Mouse (Mus musculus): ENCODE data around the gene Esyt2. TPM values are rescaled to one million over a fixed set of nuclear protein-coding genes. Genes with fewer than 3 reads are reported as not detected.

The Esyt2 gene
- polyA plus RNA-seq, 1 experiment from 2014 or later = 12.2 TPM

- H3K36me3 ChIP-seq (ENCODE audit: control insufficient read depth, insufficient read depth, low read length) = peaks cover 20% of the 10 kb centered on the region; the same call in 1 of the 2 replicates
- DNase-seq (ENCODE audit: low spot score) (no peak), ATAC-seq (no peak)
- no peak overlapping the region for H3K27ac ChIP-seq (ENCODE audit: low read depth, low read length)
- H3K4me3 ChIP-seq (ENCODE audit: low read depth, low read length) = no peak overlapping the region
- 96% methylated on average over 3 of the region's 3 CpGs for WGBS
- H3K4me2 ChIP-seq (ENCODE audit: low read length) = no peak overlapping the region
- no peak overlapping the region for H3K9ac ChIP-seq (ENCODE audit: low read length)
- no peaks in the 10 kb centered on the region for H3K4me1 ChIP-seq (ENCODE audit: control insufficient read depth, insufficient read depth, low read length)
- H3K9me3 ChIP-seq (replicated peaks; ENCODE audit: control insufficient read depth, low read length) = no peaks in the 10 kb centered on the region
- H3K27me3 ChIP-seq (replicated peaks; ENCODE audit: control insufficient read depth, insufficient read depth, low read length) = no peaks in the 10 kb centered on the region
Observed at GRCm38 (mm10) chr12:116354694-116355093, 73.7 kb downstream of the Esyt2 start.

- Histone ChIP-seq H3K4me1 (ENCODE audit: control insufficient read depth, insufficient read depth, low read length) (no peaks in the 10 kb centered on the region), H3K36me3 (ENCODE audit: control insufficient read depth, insufficient read depth, low read length) (peaks cover 40% of the 10 kb centered on the region), H3K4me2 (ENCODE audit: low read length) (no peak overlapping the region), H3K27ac (ENCODE audit: low read depth, low read length) (no peak overlapping the region), H3K27me3 (replicated peaks; ENCODE audit: control insufficient read depth, insufficient read depth, low read length) (no peaks in the 10 kb centered on the region), H3K9ac (ENCODE audit: low read length) (no peak overlapping the region), H3K9me3 (replicated peaks; ENCODE audit: control insufficient read depth, low read length) (no peaks in the 10 kb centered on the region), H3K4me3 (ENCODE audit: low read depth, low read length) (no peak overlapping the region)
- DNase-seq (ENCODE audit: low spot score) (no peak), ATAC-seq (no peak)
Observed at GRCm38 (mm10) chr12:116362091-116362490, 81.1 kb downstream of the Esyt2 start.

- Histone ChIP-seq H3K27me3 (replicated peaks; ENCODE audit: control insufficient read depth, insufficient read depth, low read length) (no peaks in the 10 kb centered on the region), H3K4me3 (ENCODE audit: low read depth, low read length) (no peak overlapping the region), H3K4me1 (ENCODE audit: control insufficient read depth, insufficient read depth, low read length) (no peaks in the 10 kb centered on the region), H3K9me3 (replicated peaks; ENCODE audit: control insufficient read depth, low read length) (no peaks in the 10 kb centered on the region), H3K36me3 (ENCODE audit: control insufficient read depth, insufficient read depth, low read length) (peaks cover 44% of the 10 kb centered on the region), H3K9ac (ENCODE audit: low read length) (no peak overlapping the region), H3K4me2 (ENCODE audit: low read length) (no peak overlapping the region), H3K27ac (ENCODE audit: low read depth, low read length) (no peak overlapping the region)
- DNase-seq (ENCODE audit: low spot score) (no peak), ATAC-seq (no peak)
- 90% methylated on average over 3 of the region's 3 CpGs for WGBS
Observed at GRCm38 (mm10) chr12:116366900-116367299, 85.9 kb downstream of the Esyt2 start.

GRCm38 (mm10) chr12:116367346-116367745 lies 86.3 kb downstream of the Esyt2 start:
- 92% methylated on average over 2 of the region's 2 CpGs for WGBS
- H3K9ac ChIP-seq (ENCODE audit: low read length) = no peak overlapping the region
- no peaks in the 10 kb centered on the region for H3K4me1 ChIP-seq (ENCODE audit: control insufficient read depth, insufficient read depth, low read length)
- peaks cover 44% of the 10 kb centered on the region for H3K36me3 ChIP-seq (ENCODE audit: control insufficient read depth, insufficient read depth, low read length)
- H3K27ac ChIP-seq (ENCODE audit: low read depth, low read length) = no peak overlapping the region
- no peak for ATAC-seq
- H3K9me3 ChIP-seq (replicated peaks; ENCODE audit: control insufficient read depth, low read length) = no peaks in the 10 kb centered on the region
- no peak overlapping the region for H3K4me2 ChIP-seq (ENCODE audit: low read length)
- DNase-seq (ENCODE audit: low spot score) = no peak
- H3K27me3 ChIP-seq (replicated peaks; ENCODE audit: control insufficient read depth, insufficient read depth, low read length) = no peaks in the 10 kb centered on the region
- no peak overlapping the region for H3K4me3 ChIP-seq (ENCODE audit: low read depth, low read length)

- H3K27ac ChIP-seq (ENCODE audit: low read depth, low read length) = no peak overlapping the region
- H3K4me2 ChIP-seq (ENCODE audit: low read length) = no peak overlapping the region
- no peak overlapping the region for H3K9ac ChIP-seq (ENCODE audit: low read length)
- H3K4me1 ChIP-seq (ENCODE audit: control insufficient read depth, insufficient read depth, low read length) = no peaks in the 10 kb centered on the region
- DNase-seq (ENCODE audit: low spot score) = no peak
- no peak overlapping the region for H3K4me3 ChIP-seq (ENCODE audit: low read depth, low read length)
- WGBS = 92% methylated on average over 2 of the region's 2 CpGs
- no peak for ATAC-seq
- peaks cover 38% of the 10 kb centered on the region for H3K36me3 ChIP-seq (ENCODE audit: control insufficient read depth, insufficient read depth, low read length)
- H3K9me3 ChIP-seq (replicated peaks; ENCODE audit: control insufficient read depth, low read length) = no peaks in the 10 kb centered on the region
- H3K27me3 ChIP-seq (replicated peaks; ENCODE audit: control insufficient read depth, insufficient read depth, low read length) = no peaks in the 10 kb centered on the region
Observed at GRCm38 (mm10) chr12:116368857-116369256, 87.9 kb downstream of the Esyt2 start.

GRCm38 (mm10) chr12:116383101-116383500 lies 102.1 kb downstream of the Esyt2 start:
- ATAC-seq = no peak
- Histone ChIP-seq H3K4me2 (ENCODE audit: low read length) (no peak overlapping the region), H3K9ac (ENCODE audit: low read length) (no peak overlapping the region), H3K4me3 (ENCODE audit: low read depth, low read length) (no peak overlapping the region), H3K4me1 (ENCODE audit: control insufficient read depth, insufficient read depth, low read length) (no peaks in the 10 kb centered on the region), H3K36me3 (ENCODE audit: control insufficient read depth, insufficient read depth, low read length) (peaks cover 6% of the 10 kb centered on the region; the same call in 1 of the 2 replicates), H3K27ac (ENCODE audit: low read depth, low read length) (no peak overlapping the region), H3K9me3 (replicated peaks; ENCODE audit: control insufficient read depth, low read length) (no peaks in the 10 kb centered on the region), H3K27me3 (replicated peaks; ENCODE audit: control insufficient read depth, insufficient read depth, low read length) (no peaks in the 10 kb centered on the region)
- 91% methylated on average over 2 of the region's 2 CpGs for WGBS
- DNase-seq (ENCODE audit: low spot score) = no peak

GRCm38 (mm10) chr12:116383995-116384394 lies 103.0 kb downstream of the Esyt2 start:
- no peaks in the 10 kb centered on the region for H3K27me3 ChIP-seq (replicated peaks; ENCODE audit: control insufficient read depth, insufficient read depth, low read length)
- no peak overlapping the region for H3K9ac ChIP-seq (ENCODE audit: low read length)
- peaks cover 6% of the 10 kb centered on the region; the same call in 1 of the 2 replicates for H3K36me3 ChIP-seq (ENCODE audit: control insufficient read depth, insufficient read depth, low read length)
- H3K4me1 ChIP-seq (ENCODE audit: control insufficient read depth, insufficient read depth, low read length) = no peaks in the 10 kb centered on the region
- H3K4me3 ChIP-seq (ENCODE audit: low read depth, low read length) = no peak overlapping the region
- no peak overlapping the region for H3K4me2 ChIP-seq (ENCODE audit: low read length)
- H3K9me3 ChIP-seq (replicated peaks; ENCODE audit: control insufficient read depth, low read length) = no peaks in the 10 kb centered on the region
- no peak overlapping the region for H3K27ac ChIP-seq (ENCODE audit: low read depth, low read length)
- ATAC-seq = no peak
- no peak for DNase-seq (ENCODE audit: low spot score)

- no peaks in the 10 kb centered on the region for H3K36me3 ChIP-seq (ENCODE audit: control insufficient read depth, insufficient read depth, low read length)
- WGBS = 89% methylated on average over 1 of the region's 1 CpGs
- no peak overlapping the region for H3K27ac ChIP-seq (ENCODE audit: low read depth, low read length)
- no peaks in the 10 kb centered on the region for H3K9me3 ChIP-seq (replicated peaks; ENCODE audit: control insufficient read depth, low read length)
- no peak for ATAC-seq
- H3K9ac ChIP-seq (ENCODE audit: low read length) = no peak overlapping the region
- H3K4me2 ChIP-seq (ENCODE audit: low read length) = no peak overlapping the region
- no peak overlapping the region for H3K4me3 ChIP-seq (ENCODE audit: low read depth, low read length)
- no peaks in the 10 kb centered on the region for H3K4me1 ChIP-seq (ENCODE audit: control insufficient read depth, insufficient read depth, low read length)
- H3K27me3 ChIP-seq (replicated peaks; ENCODE audit: control insufficient read depth, insufficient read depth, low read length) = no peaks in the 10 kb centered on the region
- no peak for DNase-seq (ENCODE audit: low spot score)
Observed at GRCm38 (mm10) chr12:116386802-116387201, 105.8 kb downstream of the Esyt2 start.

- DNase-seq (ENCODE audit: low spot score) = no peak
- H3K9ac ChIP-seq (ENCODE audit: low read length) = no peak overlapping the region
- 64% methylated on average over 1 of the region's 1 CpGs for WGBS
Observed at GRCm38 (mm10) chr12:116389868-116390267, 108.9 kb downstream of the Esyt2 start.

More at GRCm38 (mm10) chr12:116389868-116390267, 108.9 kb downstream of the Esyt2 start:
- Histone ChIP-seq H3K27ac (ENCODE audit: low read depth, low read length) (no peak overlapping the region), H3K4me1 (ENCODE audit: control insufficient read depth, insufficient read depth, low read length) (no peaks in the 10 kb centered on the region), H3K9me3 (replicated peaks; ENCODE audit: control insufficient read depth, low read length) (no peaks in the 10 kb centered on the region), H3K4me2 (ENCODE audit: low read length) (no peak overlapping the region), H3K4me3 (ENCODE audit: low read depth, low read length) (no peak overlapping the region), H3K27me3 (replicated peaks; ENCODE audit: control insufficient read depth, insufficient read depth, low read length) (no peaks in the 10 kb centered on the region), H3K36me3 (ENCODE audit: control insufficient read depth, insufficient read depth, low read length) (no peaks in the 10 kb centered on the region)
- no peak for ATAC-seq
